Mouse (Mus musculus) Patski (cell line): ENCODE results near the gene Fam102b. TPM values are rescaled to one million over a fixed set of nuclear protein-coding genes. Genes with fewer than 3 reads are reported as not detected.

Experiments
- ATAC-seq: fragments of 100-300 bp; one replicate; pipeline ENCODE4 v1.8.0; 2021
- CTCF ChIA-PET: fragments of 350-600 bp; sonication (Branson Sonifier 250); formaldehyde crosslinking; loops from one replicate; lab custom pipeline; 2022; ENCODE audit warnings: inconsistent platforms; lab: Charles Lee
- POLR2A ChIA-PET: fragments of 350-600 bp; sonication (Branson Sonifier 250); formaldehyde crosslinking; loops from one replicate; lab custom pipeline; 2022; ENCODE audit warnings: antibody characterized with exemption, inconsistent platforms; lab: Charles Lee
- DNase-seq: peaks from one replicate; pipeline ENCODE4 v3.0.0-alpha.2; 2011; ENCODE audit warnings: low read depth, low spot score
- H3K27me3 ChIP-seq: fragments of 371-371 bp; one replicate; pipeline ENCODE4 v1.5.1; 2021
- CTCF ChIP-seq: fragments of 100-300 bp; IDR thresholded peaks from one replicate; pipeline ENCODE4 v1.5.1; 2021
- in situ Hi-C: fragments of 300-500 bp; cut with MboI; formaldehyde crosslinking; loops from 3 replicates; pipeline ENCODE4 v1.11.1; 2018; ENCODE audit warnings: low pct_unique_long_range_greater_than_20kb, mixed read lengths
- polyA plus RNA-seq: library from polyadenylated mRNA; unstranded; gene quantifications from one replicate; pipeline ENCODE4 v1.2.3, GENCODE M21; 2021

The Fam102b gene
- polyA plus RNA-seq, 1 experiment from 2014 or later: 30.5 TPM

- ATAC-seq (no peak), DNase-seq (no peak)
- TF ChIP-seq CTCF: no peak
- H3K27me3 ChIP-seq: no peaks in the 10 kb centered on the region
- in situ Hi-C loops: no loop called here
- ChIA-PET POLR2A (no interaction called here), CTCF (no interaction called here)
Observed at GRCm38 (mm10) chr3:108994477-108994876, 32.9 kb downstream of the Fam102b start.

GRCm38 (mm10) chr3:108989971-108990548 lies 37.3 kb downstream of the Fam102b start:
- no peak for TF ChIP-seq CTCF
- ATAC-seq (no peak), DNase-seq (no peak)
- ChIA-PET CTCF (interaction anchor here (1.5 to 1.6 kb wide), 2 partner anchors 13 to 26 kb away, joined by 3 to 4 read pairs; no protein-coding TSS in a partner anchor), POLR2A (no interaction called here)
- no peaks in the 10 kb centered on the region for H3K27me3 ChIP-seq
- in situ Hi-C loops: no loop called here

GRCm38 (mm10) chr3:108987009-108987659 lies 40.3 kb downstream of the Fam102b start:
- CTCF ChIA-PET: interaction anchor here (1.0 to 3.5 kb wide), 3 partner anchors 9 to 93 kb away, joined by 3 to 14 read pairs (median 14); partner anchors contain the start of gene Slc25a54
- DNase-seq: no peak
- in situ Hi-C loops: no loop called here
- POLR2A ChIA-PET: interaction anchor here (0.6 to 0.9 kb wide), 2 partner anchors 18 to 1267 kb away, joined by 3 to 5 read pairs; no protein-coding TSS in a partner anchor
- TF ChIP-seq CTCF: no peak
- peak; percentile 37 for ATAC-seq
- no peaks in the 10 kb centered on the region for H3K27me3 ChIP-seq

GRCm38 (mm10) chr3:108986534-108986933 lies 40.9 kb downstream of the Fam102b start:
- no peak for TF ChIP-seq CTCF
- in situ Hi-C loops: no loop called here
- DNase-seq: no peak
- CTCF ChIA-PET: interaction anchor here (1.0 to 3.5 kb wide), 3 partner anchors 10 to 94 kb away, joined by 3 to 14 read pairs (median 14); partner anchors contain the start of gene Slc25a54
- H3K27me3 ChIP-seq: no peaks in the 10 kb centered on the region
- POLR2A ChIA-PET: no interaction called here
- ATAC-seq: no peak

GRCm38 (mm10) chr3:108983989-108984388 lies 43.4 kb downstream of the Fam102b start:
- no peaks in the 10 kb centered on the region for H3K27me3 ChIP-seq
- in situ Hi-C loops: no loop called here
- DNase-seq (no peak), ATAC-seq (no peak)
- CTCF ChIA-PET: interaction anchor here (1.2 to 1.4 kb wide), 2 partner anchors 11 to 13 kb away, joined by 4 to 5 read pairs; no protein-coding TSS in a partner anchor
- POLR2A ChIA-PET: interaction anchor here (1.1 kb wide), 1 partner anchor 31 kb away, joined by 3 read pairs; no protein-coding TSS in a partner anchor
- no peak for TF ChIP-seq CTCF

- in situ Hi-C loops: no loop called here
- ChIA-PET CTCF (interaction anchor here (1.2 to 1.7 kb wide), 4 partner anchors 13 to 80 kb away, joined by 4 to 7 read pairs (median 4); partner anchors contain the start of gene Fam102b), POLR2A (interaction anchor here (0.5 kb wide), 1 partner anchor 13 kb away, joined by 3 read pairs; no protein-coding TSS in a partner anchor)
- DNase-seq (no peak), ATAC-seq (no peak)
- H3K27me3 ChIP-seq: no peaks in the 10 kb centered on the region
- TF ChIP-seq CTCF: no peak
Observed at GRCm38 (mm10) chr3:108981946-108982345, 45.5 kb downstream of the Fam102b start.

GRCm38 (mm10) chr3:108977340-108978030 lies 49.9 kb downstream of the Fam102b start:
- in situ Hi-C loops: no loop called here
- ChIA-PET POLR2A (interaction anchor here (0.9 kb wide), 1 partner anchor 60 kb away, joined by 3 read pairs; no protein-coding TSS in a partner anchor), CTCF (interaction anchor here (0.7 to 1.7 kb wide), 6 partner anchors 14 to 90 kb away, joined by 3 to 5 read pairs (median 4); partner anchors contain the start of gene Fam102b)
- TF ChIP-seq CTCF: peak; percentile 64
- DNase-seq: no peak
- H3K27me3 ChIP-seq: no peaks in the 10 kb centered on the region
- no peak for ATAC-seq

GRCm38 (mm10) chr3:108974920-108975485 lies 52.4 kb downstream of the Fam102b start:
- in situ Hi-C loops: no loop called here
- CTCF ChIA-PET: interaction anchor here (7.3 kb wide), 1 partner anchor 14 kb away, joined by 43 read pairs; no protein-coding TSS in a partner anchor
- ATAC-seq: peak; percentile 44
- no peak for TF ChIP-seq CTCF
- DNase-seq: no peak
- no peaks in the 10 kb centered on the region for H3K27me3 ChIP-seq
- POLR2A ChIA-PET: interaction anchor here (1.2 kb wide), 1 partner anchor 55 kb away, joined by 3 read pairs; no protein-coding TSS in a partner anchor

- no peak for TF ChIP-seq CTCF
- POLR2A ChIA-PET: interaction anchor here (0.7 to 1.2 kb wide), 2 partner anchors 12 to 56 kb away, joined by 3 read pairs; no protein-coding TSS in a partner anchor
- in situ Hi-C loops: no loop called here
Observed at GRCm38 (mm10) chr3:108973980-108974660, 53.3 kb downstream of the Fam102b start.

More at GRCm38 (mm10) chr3:108973980-108974660, 53.3 kb downstream of the Fam102b start:
- CTCF ChIA-PET: interaction anchor here (2.5 to 7.3 kb wide), 3 partner anchors 9 to 13 kb away, joined by 5 to 43 read pairs (median 14); no protein-coding TSS in a partner anchor
- ATAC-seq (no peak), DNase-seq (no peak)
- no peaks in the 10 kb centered on the region for H3K27me3 ChIP-seq
